Mouse (Mus musculus): ENCODE measurements around the gene Acap3.

Gene Acap3

DNA sequence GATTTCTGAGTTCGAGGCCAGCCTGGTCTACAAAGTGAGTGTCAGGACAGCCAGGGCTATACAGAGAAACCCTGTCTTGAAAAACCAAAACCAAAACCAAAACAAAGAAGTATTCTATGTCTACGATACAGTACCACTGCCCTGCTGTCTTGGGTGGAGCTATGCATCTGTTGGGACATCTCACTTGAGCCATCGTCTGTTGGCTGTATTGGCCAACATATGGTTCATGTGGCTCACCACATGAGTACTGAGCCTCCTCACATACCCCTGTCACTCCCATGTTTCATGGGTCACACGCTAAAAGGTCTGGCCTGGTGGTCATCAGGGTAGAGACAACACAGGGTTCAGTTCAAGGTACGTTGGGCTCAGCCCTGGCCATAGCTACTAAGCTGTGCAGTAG, 5.3 kb upstream of the Acap3 start:
- no peak for DNase-seq (ENCODE audit: low spot score in 2 of 2)

DNA sequence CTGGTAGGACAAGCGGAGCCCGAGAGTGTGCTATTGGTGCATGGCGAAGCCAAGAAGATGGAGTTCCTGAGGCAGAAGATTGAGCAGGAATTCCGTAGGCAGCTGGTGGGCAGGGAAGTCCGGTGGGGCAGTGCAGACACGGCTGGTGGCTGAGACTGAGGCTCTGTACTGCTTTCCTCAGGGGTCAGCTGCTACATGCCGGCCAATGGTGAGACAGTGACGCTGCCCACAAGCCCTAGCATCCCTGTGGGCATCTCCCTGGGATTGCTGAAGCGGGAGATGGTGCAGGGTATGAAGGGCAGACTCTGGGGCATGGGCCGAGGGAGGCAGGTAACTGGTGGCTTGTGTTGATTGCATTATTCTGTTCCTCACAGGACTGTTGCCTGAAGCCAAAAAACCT, 3.9 kb upstream of the Acap3 start:
- no peak for DNase-seq (ENCODE audit: low spot score in 2 of 2)

DNA sequence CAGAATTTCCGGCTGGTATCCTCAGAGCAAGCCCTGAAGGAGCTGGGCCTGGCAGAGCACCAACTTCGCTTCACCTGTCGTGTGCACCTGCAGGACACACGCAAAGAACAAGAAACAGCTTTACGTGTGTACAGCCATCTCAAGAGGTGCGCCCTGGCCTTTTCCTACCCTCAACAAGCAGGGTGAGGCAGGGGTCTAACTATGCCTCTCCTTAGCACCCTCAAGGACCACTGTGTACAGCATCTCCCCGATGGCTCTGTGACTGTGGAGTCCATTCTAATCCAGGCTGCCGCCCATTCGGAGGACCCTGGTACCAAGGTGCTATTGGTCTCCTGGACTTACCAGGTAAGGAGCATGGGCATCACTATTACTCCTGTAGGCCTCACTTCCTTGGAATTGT, 3.4 kb upstream of the Acap3 start:
- DNase-seq (ENCODE audit: low spot score in 2 of 2), result no peak

- DNase-seq (ENCODE audit: low spot score in 2 of 2), result no peak
Observed at GRCm38 (mm10) chr4:155889316-155889715, 2.3 kb upstream of the Acap3 start.

- DNase-seq (ENCODE audit: low spot score in 2 of 2), result no peak
Observed at GRCm38 (mm10) chr4:155891011-155891471, 581 bp upstream of the Acap3 start.

GRCm38 (mm10) chr4:155892017-155892416, 395 bp downstream of the Acap3 start:
- DNase-seq (ENCODE audit: low spot score in 2 of 2), result peak; percentile 80 to 81

DNA sequence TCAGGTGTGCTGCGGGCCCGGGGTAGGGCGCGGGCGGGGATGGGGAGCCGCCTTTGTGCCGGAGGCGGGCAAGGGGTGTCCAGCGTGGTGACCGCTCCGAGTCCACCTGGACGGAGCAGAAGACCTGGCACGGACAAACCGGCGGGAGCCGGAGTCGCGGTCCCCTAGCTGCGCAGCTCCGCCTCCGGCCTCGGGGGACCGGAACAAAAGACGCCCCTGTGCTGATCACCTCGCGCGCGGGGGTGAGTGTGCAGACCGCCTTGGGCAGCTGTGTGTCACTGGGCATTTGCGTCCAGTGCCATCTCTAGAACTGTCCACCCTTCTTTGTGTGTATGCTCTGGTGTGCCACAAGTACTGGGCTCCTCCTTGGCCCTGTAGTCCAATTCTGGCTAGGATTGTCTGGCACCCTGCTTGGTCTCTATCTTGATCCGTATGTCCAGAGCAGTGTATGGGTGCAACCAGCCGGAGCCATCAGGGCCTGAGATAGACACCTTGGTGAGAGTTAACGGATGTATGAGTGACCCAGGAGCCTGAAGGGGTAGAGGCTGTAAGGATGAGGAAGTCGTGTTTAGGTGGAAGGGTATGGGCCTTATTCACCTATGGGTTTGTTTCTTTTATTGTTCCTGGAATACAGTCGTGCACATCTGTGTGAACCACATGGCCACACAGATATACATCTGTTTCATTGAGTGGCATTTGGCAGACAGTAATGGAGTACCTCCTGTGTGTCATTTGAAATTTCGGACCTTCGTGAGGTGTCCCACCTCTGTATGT, 1.0 kb downstream of the Acap3 start:
- DNase-seq (ENCODE audit: low spot score in 2 of 2), result peak; percentile 46 to 53

DNA sequence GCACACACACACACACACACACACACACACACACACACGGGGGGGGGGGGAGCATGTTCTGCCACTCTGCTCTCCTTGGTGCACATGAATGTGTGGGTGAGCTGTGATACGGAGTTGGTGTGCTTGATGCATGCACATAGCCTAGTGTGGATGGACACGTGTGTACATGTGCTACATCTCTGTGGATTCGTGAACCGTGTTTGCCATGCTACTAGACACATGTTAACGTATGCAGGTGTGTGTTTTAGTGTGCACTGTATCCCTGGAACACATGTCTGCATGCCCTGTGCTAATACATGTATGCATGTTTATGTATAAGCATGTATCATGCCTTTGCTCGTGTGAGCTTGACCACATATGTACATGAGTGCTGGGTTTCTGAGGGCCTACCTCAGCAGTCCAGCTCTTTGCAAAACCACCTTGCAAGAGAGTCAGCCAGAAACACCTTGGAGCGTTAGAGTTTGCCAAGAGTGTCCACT, 1.6 kb downstream of the Acap3 start:
- no peak for DNase-seq (ENCODE audit: low spot score in 2 of 2)

DNA sequence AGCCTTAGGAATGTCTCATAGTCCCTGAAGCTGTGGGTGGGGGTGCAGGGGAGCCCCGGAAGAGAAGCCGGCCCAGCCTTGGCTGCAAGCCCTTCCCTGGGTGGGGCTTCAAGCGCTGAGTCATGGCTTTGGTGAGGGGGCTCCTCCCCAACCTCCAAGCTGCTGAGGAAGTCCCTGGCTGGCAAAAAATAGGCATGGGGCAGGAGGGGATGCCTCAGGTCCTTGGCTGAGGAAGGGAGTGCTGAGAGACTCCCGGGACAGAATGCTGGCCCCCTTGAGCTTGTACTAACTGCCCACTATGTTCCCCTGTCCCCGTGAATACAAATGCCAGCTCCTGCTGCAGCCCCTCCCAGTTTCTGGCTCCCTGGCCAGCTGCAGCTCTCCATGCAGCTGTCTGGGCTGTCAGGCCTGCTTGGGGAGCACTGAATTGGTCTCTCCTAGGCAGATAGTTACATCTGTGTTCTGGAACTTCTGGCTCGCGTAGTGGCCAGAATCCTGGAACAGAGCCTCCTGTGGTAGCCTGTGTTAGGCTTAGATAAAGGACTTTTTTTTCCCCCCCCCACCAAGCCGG, 2.8 kb downstream of the Acap3 start:
- DNase-seq (ENCODE audit: low spot score in 2 of 2), result peak; percentile 68 to 77

DNA sequence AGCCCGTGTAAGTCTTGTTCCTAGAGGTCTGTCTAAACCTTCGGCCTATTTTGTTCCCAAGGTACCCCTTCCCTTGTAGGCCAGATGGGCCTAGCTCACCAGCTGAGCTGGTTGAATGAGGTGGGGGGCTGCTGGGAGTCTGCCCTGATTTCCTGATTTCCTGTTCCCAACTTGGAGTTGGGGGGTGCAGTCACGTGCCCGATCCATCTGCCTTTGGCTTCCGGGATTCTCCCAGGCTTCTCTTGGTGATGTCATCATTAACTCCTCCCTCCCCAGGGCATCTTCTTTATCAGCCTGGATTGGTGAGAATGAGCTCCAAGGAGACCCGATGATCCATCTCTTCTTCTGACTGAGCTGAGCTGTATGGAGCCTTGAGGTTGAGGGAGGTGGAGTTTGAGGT, 3.6 kb downstream of the Acap3 start:
- DNase-seq (ENCODE audit: low spot score in 2 of 2), result peak in 1 of 2 experiments; percentile 1

DNA sequence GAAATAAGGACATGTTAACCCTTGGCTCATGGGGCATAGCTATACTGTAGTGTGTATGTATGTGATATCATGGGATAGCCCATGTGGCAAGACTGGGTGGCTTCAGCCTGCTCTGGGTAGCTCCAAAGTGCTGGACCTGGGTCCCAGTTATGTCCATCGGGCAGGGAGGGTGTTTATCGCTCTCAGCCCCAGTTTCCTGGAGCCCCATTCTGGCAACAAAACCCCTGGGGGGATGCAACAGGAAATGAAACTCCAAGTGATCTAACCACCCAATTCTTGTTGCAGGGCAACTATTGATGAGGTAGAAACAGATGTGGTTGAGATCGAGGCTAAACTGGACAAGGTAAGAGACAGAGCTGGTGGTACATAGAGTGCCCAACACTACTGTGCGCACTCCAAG, 4.2 kb downstream of the Acap3 start:
- DNase-seq (ENCODE audit: low spot score in 2 of 2), result peak; percentile 44 to 50

GRCm38 (mm10) chr4:155896461-155896860, 4.8 kb downstream of the Acap3 start:
- peak in 1 of 2 experiments; percentile 0 for DNase-seq (ENCODE audit: low spot score in 2 of 2)

DNA sequence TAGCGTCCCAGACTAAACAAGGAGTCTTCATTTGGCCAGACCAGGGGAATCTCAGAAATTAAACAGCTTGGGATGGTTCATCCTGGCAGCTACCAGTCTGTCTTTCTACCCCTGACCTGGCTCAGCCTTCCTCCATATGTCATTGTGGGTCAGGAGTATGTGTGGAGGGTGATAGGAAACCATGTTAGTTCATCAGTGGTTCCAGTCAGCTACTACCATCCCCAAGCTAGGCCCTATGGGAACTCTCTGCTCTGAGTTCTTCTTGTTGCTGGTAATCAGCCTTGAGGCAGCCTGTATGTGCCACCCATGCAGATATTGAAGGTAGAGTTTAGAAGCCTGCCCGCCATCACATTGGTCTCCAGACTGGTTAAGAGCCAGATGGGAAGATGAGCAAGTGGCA, 6.7 kb downstream of the Acap3 start:
- peak in 1 of 2 experiments; percentile 0 for DNase-seq (ENCODE audit: low spot score in 2 of 2)

GRCm38 (mm10) chr4:155899355-155899754, 7.7 kb downstream of the Acap3 start:
- DNase-seq (ENCODE audit: low spot score in 2 of 2), result peak in 1 of 2 experiments; percentile 1

DNA sequence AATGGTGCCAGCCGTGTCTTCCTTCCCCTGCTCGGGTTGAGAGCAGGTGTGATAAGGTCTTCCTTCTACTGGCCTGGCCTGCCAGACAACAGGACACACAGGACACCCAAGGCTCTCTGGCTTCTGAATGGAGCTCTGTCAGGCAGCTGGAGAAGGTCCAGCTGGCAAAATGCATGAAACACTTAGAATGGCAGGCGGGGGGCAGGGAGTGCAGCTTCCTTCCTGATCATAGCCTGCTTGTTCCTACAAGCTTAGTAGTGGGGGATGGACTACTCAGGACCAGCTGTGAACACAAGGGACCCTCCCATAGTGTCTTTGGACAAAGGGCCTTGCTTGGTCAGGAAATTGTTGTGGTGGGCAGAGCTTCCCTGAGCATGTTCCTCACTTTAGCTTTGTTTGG, 9.6 kb downstream of the Acap3 start:
- DNase-seq (ENCODE audit: low spot score in 2 of 2), result peak; percentile 1

DNA sequence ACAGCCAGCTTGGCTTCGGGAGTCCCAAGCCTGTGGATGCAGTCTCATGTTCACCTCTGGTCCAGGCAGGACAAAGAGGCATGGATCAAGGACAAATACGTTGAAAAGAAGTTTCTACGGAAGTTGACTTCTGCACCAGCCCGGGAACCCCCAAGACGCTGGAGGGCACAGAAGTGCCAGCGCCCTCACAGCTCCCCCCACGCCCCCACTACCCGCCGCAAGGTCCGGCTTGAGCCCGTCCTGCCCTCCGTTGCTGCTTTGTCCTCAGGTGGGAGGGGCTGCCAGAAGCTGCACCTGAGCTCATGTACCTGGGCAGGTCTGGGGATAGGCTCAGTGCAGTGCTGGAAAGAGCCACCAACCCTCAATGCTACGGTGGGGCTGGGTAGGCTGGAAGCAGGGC, 11.6 kb downstream of the Acap3 start:
- DNase-seq (ENCODE audit: low spot score in 2 of 2), result peak in 1 of 2 experiments; percentile 0

DNA sequence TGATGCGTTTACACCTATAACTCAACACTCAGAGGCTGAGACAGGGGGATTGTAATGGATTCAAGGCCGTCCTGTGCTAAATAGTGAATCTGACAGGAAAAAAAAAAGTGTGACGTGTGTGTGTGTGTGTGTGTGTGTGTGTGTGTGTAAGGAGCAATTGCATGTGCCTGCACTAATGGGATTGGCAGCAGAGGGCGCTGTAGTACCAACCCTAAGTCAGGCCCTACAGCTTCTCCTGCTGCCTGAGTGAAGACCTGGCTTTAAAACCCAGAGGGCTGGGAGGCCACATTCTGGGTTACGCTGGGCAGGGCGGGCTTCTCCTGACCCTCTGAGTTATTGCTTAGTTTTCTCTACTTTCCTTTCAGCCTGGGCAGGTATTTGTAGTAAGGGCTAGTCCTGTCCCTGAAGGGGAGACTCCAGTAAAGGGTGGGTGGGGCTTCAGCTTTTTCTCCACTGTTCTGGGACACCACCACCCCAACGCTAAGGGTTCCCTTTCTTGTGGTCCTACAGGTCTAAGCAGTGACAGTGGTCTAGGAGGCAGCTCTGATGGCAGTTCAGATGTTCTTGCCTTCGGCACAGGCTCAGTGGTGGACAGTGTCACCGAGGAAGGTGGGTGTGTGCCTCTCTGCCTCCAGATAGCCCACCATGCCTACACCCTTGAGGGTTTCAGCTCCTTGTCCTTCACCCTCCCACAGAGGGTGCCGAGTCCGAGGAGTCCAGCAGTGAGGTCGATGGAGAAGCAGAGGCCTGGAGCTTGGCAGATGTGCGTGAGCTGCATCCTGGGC, 12.9 kb downstream of the Acap3 start:
- peak; percentile 1 to 7 for DNase-seq (ENCODE audit: low spot score in 2 of 2)

DNA sequence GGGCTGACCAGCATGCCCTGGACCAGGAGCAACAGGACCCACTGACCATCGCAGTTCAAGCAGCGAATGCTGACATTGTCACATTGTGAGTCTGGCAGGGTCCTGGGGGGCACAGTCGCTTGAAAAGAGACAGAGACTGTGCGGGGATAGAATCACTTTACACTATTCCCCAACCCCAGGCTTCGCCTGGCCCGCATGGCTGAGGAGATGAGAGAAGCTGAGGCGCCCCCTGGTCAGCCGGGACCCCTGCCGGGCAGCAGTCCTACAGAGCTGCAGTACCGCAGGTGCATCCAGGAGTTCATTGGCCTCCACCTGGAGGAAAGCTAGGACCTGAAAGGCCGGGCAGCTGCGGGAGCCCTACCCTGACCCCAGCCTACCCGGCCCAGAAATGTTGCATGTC, 14.0 kb downstream of the Acap3 start:
- peak in 1 of 2 experiments; percentile 0 for DNase-seq (ENCODE audit: low spot score in 2 of 2)

DNA sequence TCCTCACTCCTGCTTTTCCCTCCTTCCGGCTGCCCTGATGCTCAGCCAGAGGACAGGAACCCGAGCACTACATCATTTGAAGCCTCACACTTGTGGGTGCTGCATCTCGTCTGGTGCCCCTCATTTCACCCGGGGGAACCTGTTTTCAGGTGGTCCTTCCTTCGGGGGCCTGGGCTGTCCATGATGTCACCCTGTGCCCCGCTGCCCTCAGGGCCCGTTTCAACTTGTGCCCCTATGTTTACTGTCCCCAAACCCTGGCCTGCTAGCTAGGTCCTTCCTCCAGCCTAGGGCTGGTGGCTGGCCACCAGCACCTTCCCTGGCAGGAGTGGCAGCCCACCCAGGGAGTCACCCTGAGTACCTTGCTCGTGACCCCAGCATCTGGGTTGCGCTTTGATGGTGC, 14.5 kb downstream of the Acap3 start:
- peak in 1 of 2 experiments; percentile 0 for DNase-seq (ENCODE audit: low spot score in 2 of 2)

GRCm38 (mm10) chr4:155907003-155907402, 15.4 kb downstream of the Acap3 start:
- DNase-seq (ENCODE audit: low spot score in 2 of 2), result no peak

GRCm38 (mm10) chr4:155908281-155908680, 16.7 kb downstream of the Acap3 start:
- DNase-seq (ENCODE audit: low spot score in 2 of 2), result peak; percentile 0

DNA sequence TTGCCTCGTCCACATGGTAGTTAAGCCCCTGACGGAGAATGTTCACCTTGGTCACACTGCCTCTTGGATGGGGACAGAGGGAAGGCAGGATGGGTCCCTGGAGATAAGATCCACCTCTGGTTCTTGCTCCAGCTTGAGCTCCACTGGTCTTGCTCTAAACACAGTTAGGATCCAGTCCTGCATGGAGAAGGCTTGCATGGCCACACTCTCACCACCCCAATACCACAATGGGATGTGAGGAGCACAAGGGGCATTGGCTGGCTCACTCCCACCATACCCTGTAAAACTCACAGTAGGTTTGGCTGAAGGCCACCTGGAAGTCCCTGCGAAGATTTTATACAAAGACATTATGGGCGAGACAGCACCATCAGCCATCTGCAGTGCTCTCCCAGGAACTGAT, 17.1 kb downstream of the Acap3 start:
- no peak for DNase-seq (ENCODE audit: low spot score in 2 of 2)
